Mouse (Mus musculus): ENCODE data around the gene Klf13.

- TF ChIP-seq CTCF (IDR thresholded peaks at IDR 0.05; ENCODE audit: low read depth, low read length) (no peak), POLR2A (IDR thresholded peaks at IDR 0.05; ENCODE audit: borderline replicate concordance, low read depth, low read length) (no peak)
These were observed 40.5 kb downstream of the Klf13 start for GRCm38 (mm10) chr7:63898201-63898600.
